Mouse (Mus musculus) 3134 (cell line): ENCODE data around the gene Mad2l2.

Experiments used
- DNase-seq: peaks from one replicate; pipeline ENCODE4 v3.0.0-alpha.2; 2011; ENCODE audit warnings: low spot score; ENCODE audit not compliant: insufficient read length; ENCODE audit errors: extremely low read depth

Gene Mad2l2

GRCm38 (mm10) chr4:148139767-148140097 is 9.5 kb downstream of the Mad2l2 start:
- no peak for DNase-seq

GRCm38 (mm10) chr4:148140098-148141011 is 10.2 kb downstream of the Mad2l2 start:
- DNase-seq = peak; percentile 89

GRCm38 (mm10) chr4:148143721-148144120 is 13.5 kb downstream of the Mad2l2 start:
- no peak for DNase-seq

GRCm38 (mm10) chr4:148147714-148148113 is 17.5 kb downstream of the Mad2l2 start:
- no peak for DNase-seq

- DNase-seq = peak; percentile 31
These were observed 19.4 kb downstream of the Mad2l2 start for GRCm38 (mm10) chr4:148149540-148149939.

GRCm38 (mm10) chr4:148150242-148150641 is 20.1 kb downstream of the Mad2l2 start:
- no peak for DNase-seq

GRCm38 (mm10) chr4:148150953-148151266 is 20.7 kb downstream of the Mad2l2 start:
- no peak for DNase-seq

- peak; percentile 92 for DNase-seq
These were observed 21.3 kb downstream of the Mad2l2 start, which contains the start of gene Fbxo6 for GRCm38 (mm10) chr4:148151267-148152168. Fbxo6 (minus strand) TSS chr4:148152140.

GRCm38 (mm10) chr4:148152547-148152946 is 22.4 kb downstream of the Mad2l2 start:
- no peak for DNase-seq

- DNase-seq = no peak
These were observed 23.8 kb downstream of the Mad2l2 start for GRCm38 (mm10) chr4:148154006-148154405.

- DNase-seq = no peak
These were observed 24.8 kb downstream of the Mad2l2 start for GRCm38 (mm10) chr4:148154982-148155381.

- no peak for DNase-seq
These were observed 28.5 kb downstream of the Mad2l2 start for GRCm38 (mm10) chr4:148158436-148159348.

- peak; percentile 93 for DNase-seq
These were observed 29.6 kb downstream of the Mad2l2 start for GRCm38 (mm10) chr4:148159544-148160435.

GRCm38 (mm10) chr4:148160436-148161390 is 30.5 kb downstream of the Mad2l2 start, which contains the start of the genes Fbxo44 and Fbxo2:
Fbxo44 (minus strand) TSS chr4:148160482.
Fbxo2 (plus strand) TSS chr4:148160621.
- no peak for DNase-seq

- peak; percentile 82 for DNase-seq
These were observed 33.8 kb downstream of the Mad2l2 start for GRCm38 (mm10) chr4:148164002-148164439.

GRCm38 (mm10) chr4:148164461-148164860 is 34.3 kb downstream of the Mad2l2 start:
- DNase-seq = no peak

GRCm38 (mm10) chr4:148165551-148165950 is 35.4 kb downstream of the Mad2l2 start:
- DNase-seq = no peak

GRCm38 (mm10) chr4:148166431-148166830 is 36.2 kb downstream of the Mad2l2 start:
- no peak for DNase-seq
